In the genomic region with DNA sequence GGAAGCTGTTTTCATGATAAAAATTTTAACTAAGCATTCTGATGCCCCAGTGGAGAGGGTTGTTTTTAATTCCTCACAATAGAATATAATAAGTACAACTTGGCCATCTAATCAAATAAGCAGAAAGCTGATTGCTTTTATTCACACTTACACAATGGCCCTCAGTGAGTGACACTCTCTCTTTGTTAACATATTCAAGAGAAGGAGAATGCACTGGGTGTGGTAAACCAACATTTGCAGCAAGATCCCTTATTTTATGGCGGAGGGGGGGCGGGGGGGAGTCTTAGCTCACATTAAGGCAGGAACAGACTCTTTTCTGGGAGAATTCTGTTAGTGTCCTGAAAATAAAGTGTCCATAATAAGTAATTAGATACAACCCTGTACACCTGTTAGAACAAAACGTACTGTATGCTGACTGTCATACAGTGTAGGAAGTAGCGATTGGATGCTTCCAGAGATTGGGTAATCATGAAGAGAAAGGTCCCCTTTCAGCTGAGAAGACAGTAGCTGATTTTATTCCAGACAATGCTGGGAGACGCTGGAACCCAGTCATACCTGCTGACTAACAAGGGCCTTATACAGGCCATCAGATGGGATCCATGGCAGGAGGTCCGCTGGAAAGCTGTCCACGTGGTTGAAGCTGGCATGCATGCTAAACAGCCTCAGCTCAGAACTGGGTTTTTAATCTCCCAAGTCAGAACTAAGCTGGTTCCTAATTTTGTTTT, we compare ENCODE assay signal across 18 mouse cellular contexts.
A peak's percentile ranks its signal among the peaks of the same experiment; 100 is the strongest.
DNase-seq lines count a peak whose midpoint lies in the region; ATAC-seq and TF ChIP-seq lines count a peak whose summit lies in the region.
"Had no signal": no experiment of that assay in that cellular context is flagged by ENCODE, and none has a peak within 500 bp of the region (broad histone marks: within the 10 kb centered on the region; RNA-seq: fewer than 3 reads in every experiment).

No protein-coding gene starts in this region.

- no peak overlapping the region for H3K27ac ChIP-seq in lung, embryonic 16.5 days (ENCODE audit: low read length)
- no peak overlapping the region for H3K27ac ChIP-seq in forebrain, embryonic 14.5 days (ENCODE audit: low read depth, low read length)
- H3K27ac ChIP-seq in midbrain, embryonic 14.5 days (replicated peaks; ENCODE audit: low read depth, low read length): no peak overlapping the region
- H3K27ac ChIP-seq: embryonic facial prominence, embryonic 10.5 days; limb, embryonic 12.5 days; neural tube, embryonic 13.5 days; stomach, postnatal 0 days had no signal

- H3K4me3 ChIP-seq in lung, embryonic 16.5 days (ENCODE audit: low read length): no peak overlapping the region
- H3K4me3 ChIP-seq in lung, adult 2 months (replicated peaks; ENCODE audit: extremely low read depth, low read depth, low read length): no peak overlapping the region
- no peak overlapping the region for H3K4me3 ChIP-seq in forebrain, embryonic 14.5 days (ENCODE audit: low read depth, low read length)
- H3K4me3 ChIP-seq in midbrain, embryonic 14.5 days (replicated peaks; ENCODE audit: low read depth, low read length): no peak overlapping the region
- H3K4me3 ChIP-seq: embryonic facial prominence, embryonic 10.5 days; limb, embryonic 12.5 days; neural tube, embryonic 13.5 days had no signal

- no peaks in the 10 kb centered on the region for H3K4me1 ChIP-seq in lung, embryonic 16.5 days (replicated peaks; ENCODE audit: control insufficient read depth, insufficient read depth, low read length)
- H3K4me1 ChIP-seq in lung, adult 2 months (ENCODE audit: control insufficient read depth, insufficient read depth, low read length): no peaks in the 10 kb centered on the region
- peaks cover 12% of the 10 kb centered on the region; the same call in 1 of the 2 replicates for H3K4me1 ChIP-seq in forebrain, embryonic 14.5 days (ENCODE audit: control insufficient read depth, insufficient read depth, low read length)
- peaks cover 8% of the 10 kb centered on the region for H3K4me1 ChIP-seq in midbrain, embryonic 14.5 days (ENCODE audit: control insufficient read depth, insufficient read depth, low read length)
- H3K4me1 ChIP-seq: limb, embryonic 12.5 days; neural tube, embryonic 13.5 days had no signal

- ATAC-seq in lung, embryonic 16.5 days (ENCODE audit: low read depth): 0 out of 2 replicates have a peak, but pooled peaks have one; percentile 2
- peak; percentile 82 for ATAC-seq in forebrain, embryonic 14.5 days
- ATAC-seq in midbrain, embryonic 14.5 days (ENCODE audit: low FRiP score, low TSS enrichment): peak; percentile 43; the same call in 1 of the 2 replicates

- no peaks in the 10 kb centered on the region for H3K9me3 ChIP-seq in lung, embryonic 16.5 days (ENCODE audit: control insufficient read depth, low read length)
- no peaks in the 10 kb centered on the region for H3K9me3 ChIP-seq in forebrain, embryonic 14.5 days (replicated peaks; ENCODE audit: control insufficient read depth, low read length)
- no peaks in the 10 kb centered on the region for H3K9me3 ChIP-seq in midbrain, embryonic 14.5 days (ENCODE audit: control insufficient read depth, low read length)
- H3K9me3 ChIP-seq: embryonic facial prominence, embryonic 10.5 days; limb, embryonic 12.5 days; neural tube, embryonic 13.5 days had no signal

- H3K36me3 ChIP-seq in lung, embryonic 16.5 days (ENCODE audit: control insufficient read depth, insufficient read depth, low read length): no peaks in the 10 kb centered on the region
- no peaks in the 10 kb centered on the region for H3K36me3 ChIP-seq in forebrain, embryonic 14.5 days (ENCODE audit: control insufficient read depth, insufficient read depth, low read length)
- H3K36me3 ChIP-seq in midbrain, embryonic 14.5 days (ENCODE audit: control insufficient read depth, insufficient read depth, low read length): no peaks in the 10 kb centered on the region
- H3K36me3 ChIP-seq: embryonic facial prominence, embryonic 10.5 days; limb, embryonic 12.5 days; neural tube, embryonic 13.5 days had no signal

- TF ChIP-seq POLR2A in lung, adult 2 months (IDR thresholded peaks at IDR 0.05; ENCODE audit: borderline replicate concordance, extremely low read depth, low read depth, low read length): no peak

- H3K9ac ChIP-seq in lung, embryonic 16.5 days (ENCODE audit: low read length): no peak overlapping the region
- H3K9ac ChIP-seq in forebrain, embryonic 14.5 days (ENCODE audit: low read length): no peak overlapping the region
- no peak overlapping the region for H3K9ac ChIP-seq in midbrain, embryonic 14.5 days (replicated peaks; ENCODE audit: low read length)
- H3K9ac ChIP-seq: limb, embryonic 12.5 days; neural tube, embryonic 13.5 days had no signal

- H3K4me2 ChIP-seq in lung, embryonic 16.5 days (ENCODE audit: low read depth, low read length): no peak overlapping the region
- peak overlapping the region; percentile 30 for H3K4me2 ChIP-seq in forebrain, embryonic 14.5 days (ENCODE audit: low read length)
- H3K4me2 ChIP-seq in midbrain, embryonic 14.5 days (ENCODE audit: low read length): no peak overlapping the region
- H3K4me2 ChIP-seq: limb, embryonic 12.5 days; neural tube, embryonic 13.5 days had no signal

- TF ChIP-seq CTCF in lung, adult 2 months (IDR thresholded peaks at IDR 0.05; ENCODE audit: insufficient read depth, low read length): no peak

- WGBS in lung, embryonic 16.5 days: 76% methylated on average over 7 of the region's 7 CpGs
- WGBS in lung, adult 2 months: 80% methylated on average over 7 of the region's 7 CpGs
- 14% methylated on average over 7 of the region's 7 CpGs for WGBS in forebrain, embryonic 14.5 days
- WGBS in midbrain, embryonic 14.5 days: 44% methylated on average over 7 of the region's 7 CpGs

- no peak for DNase-seq in lung, adult 2 months
- peak; percentile 3 for DNase-seq in cerebellum, adult 8-10 months
- DNase-seq in forebrain, embryonic 14.5 days (ENCODE audit: low spot score): peak; percentile 25
- peak; percentile 19 for DNase-seq in midbrain, embryonic 14.5 days
- no peak for DNase-seq in ovary, postnatal 14 days (ENCODE audit: low spot score)
- no peak for DNase-seq in thymus, postnatal 25 days
- DNase-seq in gastrocnemius, postnatal 4 days (ENCODE audit: low spot score in 2 of 2): no peak
- DNase-seq: heart, postnatal 10 days; kidney, adult 11 months; kidney, postnatal 4 days; lung, adult 18-20 months; right cerebral cortex, postnatal 4 days had no signal

- no peaks in the 10 kb centered on the region for H3K27me3 ChIP-seq in lung, embryonic 16.5 days (ENCODE audit: control insufficient read depth, insufficient read depth, low read depth, low read length)
- no peaks in the 10 kb centered on the region for H3K27me3 ChIP-seq in forebrain, embryonic 14.5 days (replicated peaks; ENCODE audit: control insufficient read depth, insufficient read depth, low read length)
- H3K27me3 ChIP-seq in midbrain, embryonic 14.5 days (ENCODE audit: control insufficient read depth, insufficient read depth, low read length): no peaks in the 10 kb centered on the region
- H3K27me3 ChIP-seq: CH12.LX; neural tube, embryonic 13.5 days had no signal

Comparison
In these comparisons a context has a peak if more than half of its experiments do, and no peak if none do; other contexts are left out.
1. ATAC-seq: peak in every context shown above with its lines; median percentile 82 in forebrain, embryonic 14.5 days; 43 in midbrain, embryonic 14.5 days; 2 in lung, embryonic 16.5 days.
2. DNase-seq: peak in cerebellum, adult 8-10 months (single experiment), forebrain, embryonic 14.5 days (single experiment) and midbrain, embryonic 14.5 days (single experiment); none in lung, adult 2 months (single experiment), ovary, postnatal 14 days (single experiment), thymus, postnatal 25 days (single experiment) and gastrocnemius, postnatal 4 days (0 of 2).